Mouse (Mus musculus) liver, adult 2 months (tissue): ENCODE results near the gene Mlxip.

Experiments used
- CTCF ChIP-seq: fragments of 200-500 bp; IDR thresholded peaks from 2 replicates; pipeline ENCODE4 v1.5.1; 2011; ENCODE audit warnings: low read depth, low read length, control low read depth
- POLR2A ChIP-seq: fragments of 200-500 bp; IDR thresholded peaks from 2 replicates; pipeline ENCODE4 v1.6.1; 2011; ENCODE audit warnings: low read length, control low read depth; ENCODE audit not compliant: insufficient read depth; ENCODE audit errors: extremely low read depth

DNA sequence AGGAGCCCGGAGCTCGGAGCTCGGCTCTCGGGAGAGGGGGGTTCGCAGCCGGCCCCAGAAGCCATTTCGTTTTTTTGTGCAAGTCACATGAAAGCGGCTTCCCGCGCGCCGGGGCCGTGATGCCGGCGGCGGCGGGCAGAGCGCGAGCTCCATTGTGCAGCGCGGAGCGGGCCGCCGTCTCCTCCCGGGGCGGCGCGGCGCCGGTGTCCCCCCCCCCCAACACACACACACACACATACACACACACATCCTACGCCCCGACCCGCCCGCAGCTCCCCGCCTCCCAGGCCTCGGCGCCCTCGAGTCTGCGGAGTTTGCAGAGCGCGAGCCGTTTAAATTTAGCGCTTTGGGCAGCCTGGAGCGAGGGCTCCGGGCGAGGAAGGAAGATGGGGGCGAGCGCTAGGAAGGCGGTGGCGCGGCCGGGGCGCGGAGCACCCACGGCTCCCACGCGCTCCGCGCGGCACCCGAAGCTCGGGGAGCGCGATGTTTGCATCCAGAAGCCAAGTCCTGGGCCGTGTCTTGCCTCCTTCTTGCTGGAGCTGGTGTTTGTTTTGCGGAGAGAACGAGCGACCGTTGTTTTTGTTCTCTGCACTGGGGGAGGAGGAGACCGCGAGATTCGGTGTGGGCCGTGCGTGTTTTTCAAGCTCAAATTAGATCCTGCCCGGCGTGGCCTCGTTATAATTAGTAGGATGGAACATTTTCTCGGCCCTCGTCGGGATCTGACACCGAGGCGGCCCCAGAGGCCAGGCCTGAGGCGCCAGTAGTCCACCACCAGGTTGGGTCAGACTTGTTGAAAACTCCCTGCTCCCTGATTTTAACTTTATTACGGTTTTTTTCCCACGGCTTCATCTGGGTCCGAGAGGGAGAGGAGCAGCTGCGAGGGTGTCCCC, 49.4 kb upstream of the Mlxip start:
- TF ChIP-seq POLR2A (0 out of 2 replicates have a peak, but pooled peaks have one; percentile 43), CTCF (no peak)
